23 mouse cellular contexts compared by ENCODE assay signal in the genomic region with DNA sequence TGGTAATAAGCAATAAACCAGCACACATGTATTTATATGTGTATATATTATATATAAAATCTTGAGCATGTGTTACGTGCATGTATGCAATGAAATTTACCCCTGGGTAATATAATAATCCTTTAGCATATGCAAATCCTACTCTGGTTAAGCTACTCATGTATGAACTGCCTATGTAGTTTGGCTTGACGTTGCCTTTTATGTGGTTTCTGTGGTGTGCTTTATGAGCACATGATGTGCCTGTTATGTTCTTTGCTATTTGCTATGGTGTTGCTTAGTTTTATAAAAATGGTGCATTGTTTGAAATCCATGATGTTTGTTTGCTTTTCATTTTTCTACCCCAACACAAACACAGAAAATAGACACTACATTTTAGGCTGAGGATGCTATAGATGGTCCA. TPM values are rescaled to one million over a fixed set of nuclear protein-coding genes. Genes with fewer than 3 reads are reported as not detected.
DNase-seq lines count a peak whose midpoint lies in the region; ATAC-seq and TF ChIP-seq lines count a peak whose summit lies in the region.
"Had no signal": no experiment of that assay in that cellular context is flagged by ENCODE, and none has a peak within 500 bp of the region (broad histone marks: within the 10 kb centered on the region; RNA-seq: fewer than 3 reads in every experiment).

No protein-coding gene starts in this region.

- 15% methylated on average over 2 of the region's 2 CpGs for WGBS in thymus, adult 2 months
- 97% methylated on average over 2 of the region's 2 CpGs for WGBS in hindbrain, embryonic 13.5 days
- 89% methylated on average over 2 of the region's 2 CpGs for whole genome bisulfite sequencing in kidney, embryonic 14.5 days

- no peak overlapping the region for H3K4me3 ChIP-seq in thymus, adult 2 months (ENCODE audit: control insufficient read depth, insufficient read depth, low read length)
- H3K4me3 ChIP-seq in hindbrain, embryonic 13.5 days: no peak overlapping the region
- no peak overlapping the region for H3K4me3 ChIP-seq in kidney, embryonic 14.5 days (ENCODE audit: low read length)
- H3K4me3 ChIP-seq: embryonic facial prominence, embryonic 15.5 days; erythroblast, embryonic 14.5 days; forebrain, embryonic 10.5 days; forebrain, embryonic 15.5 days; heart, embryonic 10.5 days; heart, embryonic 15.5 days; hindbrain, embryonic 15.5 days had no signal

- H3K36me3 ChIP-seq in thymus, adult 2 months (ENCODE audit: control insufficient read depth, insufficient read depth, low read length): no peaks in the 10 kb centered on the region
- no peaks in the 10 kb centered on the region for H3K36me3 ChIP-seq in splenic B cell, adult 2 months (ENCODE audit: control insufficient read depth, insufficient read depth, low read length, poor library complexity, severe bottlenecking)
- peaks cover 6% of the 10 kb centered on the region; the same call in 1 of the 2 replicates for H3K36me3 ChIP-seq in hindbrain, embryonic 13.5 days
- no peaks in the 10 kb centered on the region for H3K36me3 ChIP-seq in kidney, embryonic 14.5 days (ENCODE audit: control insufficient read depth, insufficient read depth, low read length)
- H3K36me3 ChIP-seq: embryonic facial prominence, embryonic 15.5 days; forebrain, embryonic 10.5 days; forebrain, embryonic 15.5 days; heart, embryonic 10.5 days; heart, embryonic 15.5 days; hindbrain, embryonic 15.5 days had no signal

- TF ChIP-seq CTCF in thymus, adult 2 months (IDR thresholded peaks at IDR 0.05; ENCODE audit: borderline replicate concordance, control insufficient read depth, extremely low read depth, insufficient read depth, low read length, poor library complexity): no peak

- H3K27ac ChIP-seq in thymus, adult 2 months (ENCODE audit: control insufficient read depth, insufficient read depth, low read length): no peak overlapping the region
- H3K27ac ChIP-seq in hindbrain, embryonic 13.5 days: no peak overlapping the region
- H3K27ac ChIP-seq in kidney, embryonic 14.5 days (ENCODE audit: low read depth, low read length): no peak overlapping the region
- H3K27ac ChIP-seq: embryonic facial prominence, embryonic 15.5 days; forebrain, embryonic 10.5 days; forebrain, embryonic 15.5 days; heart, embryonic 10.5 days; heart, embryonic 15.5 days; hindbrain, embryonic 15.5 days had no signal

- TF ChIP-seq POLR2A in thymus, adult 2 months (IDR thresholded peaks at IDR 0.05; ENCODE audit: control insufficient read depth, extremely low read depth, insufficient read depth, low read length, poor library complexity): no peak

- H3K9me3 ChIP-seq in hindbrain, embryonic 13.5 days: no peaks in the 10 kb centered on the region
- H3K9me3 ChIP-seq in kidney, embryonic 14.5 days (ENCODE audit: control insufficient read depth, low read length): no peaks in the 10 kb centered on the region
- H3K9me3 ChIP-seq: embryonic facial prominence, embryonic 15.5 days; forebrain, embryonic 10.5 days; forebrain, embryonic 15.5 days; G1E; heart, embryonic 10.5 days; heart, embryonic 15.5 days; hindbrain, embryonic 15.5 days had no signal

- no peaks in the 10 kb centered on the region for H3K27me3 ChIP-seq in thymus, adult 2 months (ENCODE audit: control insufficient read depth, insufficient read depth, low read length)
- no peaks in the 10 kb centered on the region for H3K27me3 ChIP-seq in splenic B cell, adult 2 months (ENCODE audit: control insufficient read depth, insufficient read depth, low read length, poor library complexity, severe bottlenecking)
- H3K27me3 ChIP-seq in hindbrain, embryonic 13.5 days: no peaks in the 10 kb centered on the region
- H3K27me3 ChIP-seq in kidney, embryonic 14.5 days (ENCODE audit: control insufficient read depth, insufficient read depth, low read length): no peaks in the 10 kb centered on the region
- H3K27me3 ChIP-seq: embryonic facial prominence, embryonic 15.5 days; forebrain, embryonic 15.5 days; heart, embryonic 15.5 days; hindbrain, embryonic 15.5 days had no signal

- no peak overlapping the region for H3K9ac ChIP-seq in hindbrain, embryonic 13.5 days
- H3K9ac ChIP-seq in kidney, embryonic 14.5 days (ENCODE audit: low read depth, low read length): no peak overlapping the region
- H3K9ac ChIP-seq: embryonic facial prominence, embryonic 15.5 days; forebrain, embryonic 15.5 days; heart, embryonic 15.5 days; hindbrain, embryonic 15.5 days had no signal

- H3K4me1 ChIP-seq in thymus, adult 2 months (replicated peaks; ENCODE audit: control insufficient read depth, insufficient read depth, low read length): no peaks in the 10 kb centered on the region
- H3K4me1 ChIP-seq in hindbrain, embryonic 13.5 days (replicated peaks): no peaks in the 10 kb centered on the region
- H3K4me1 ChIP-seq in kidney, embryonic 14.5 days (ENCODE audit: control insufficient read depth, insufficient read depth, low read length): no peaks in the 10 kb centered on the region
- H3K4me1 ChIP-seq: embryonic facial prominence, embryonic 15.5 days; forebrain, embryonic 10.5 days; forebrain, embryonic 15.5 days; heart, embryonic 10.5 days; heart, embryonic 15.5 days; hindbrain, embryonic 15.5 days had no signal

- peak; percentile 19 for DNase-seq in thymus, adult 2 months
- no peak for DNase-seq in thymus, postnatal 4 days
- peak; percentile 59 for DNase-seq in induced T-regulatory cell, adult 2 months (ENCODE audit: low read depth)
- DNase-seq in splenic B cell, adult 2 months (ENCODE audit: low read depth, low spot score): peak; percentile 37
- DNase-seq in adrenal gland, adult 8-10 months: no peak
- DNase-seq: adrenal gland, postnatal 25 days; cerebellum, adult 18-20 months; cerebellum, postnatal 10 days; embryo, embryonic 11 days; gastrocnemius, postnatal 10 days; heart, adult 18-20 months; heart, postnatal 14 days had no signal

- ATAC-seq in megakaryocyte-erythroid progenitor cell, adult 5-6 weeks (replicated peaks; ENCODE audit: low FRiP score, low TSS enrichment, poor library complexity, severe bottlenecking): no peak
- ATAC-seq in hindbrain, embryonic 13.5 days (ENCODE audit: low FRiP score): no peak
- ATAC-seq in kidney, embryonic 14.5 days (ENCODE audit: low FRiP score, low TSS enrichment): no peak
- ATAC-seq: forebrain, embryonic 15.5 days had no signal

- H3K4me2 ChIP-seq in hindbrain, embryonic 13.5 days: no peak overlapping the region
- H3K4me2 ChIP-seq in kidney, embryonic 14.5 days (replicated peaks; ENCODE audit: low read depth, low read length): no peak overlapping the region
- H3K4me2 ChIP-seq: embryonic facial prominence, embryonic 15.5 days; forebrain, embryonic 15.5 days; heart, embryonic 15.5 days; hindbrain, embryonic 15.5 days had no signal

RNA-seq across cellular contexts. Expression of a gene that starts 13.9 kb away (rescaled TPM):
- 17.2 and 19.2 TPM in 2 replicates for polyA plus RNA-seq in thymus, adult 2 months (2012; rRNA removed)
- total RNA-seq in adrenal gland, adult 8-10 months (2022): 10 to 100 TPM; 33.3 to 38.2 (median 35.3) TPM
- 18.2 and 20.3 TPM in 2 replicates for total RNA-seq in megakaryocyte-erythroid progenitor cell, adult 5-6 weeks (2014; fragmentation: Nextera tagmentation)
- 23.1 and 24.2 TPM in 2 replicates for total RNA-seq in megakaryocyte-erythroid progenitor cell, adult 5-6 weeks (2017)
- 17.4 and 18.1 TPM in 2 replicates for polyA plus RNA-seq in hindbrain, embryonic 13.5 days (2015; fragmentation: Nextera tagmentation; extraction: Ambion mirVana)
- 5.9 and 11.4 TPM in 2 replicates for polyA plus RNA-seq in kidney, embryonic 14.5 days (2014; fragmentation: Nextera tagmentation; extraction: Ambion mirVana)

Comparison
In these comparisons a context has a peak if more than half of its experiments do, and no peak if none do; other contexts are left out.
1. DNase-seq: peak in thymus, adult 2 months (single experiment), induced T-regulatory cell, adult 2 months (single experiment) and splenic B cell, adult 2 months (single experiment); none in thymus, postnatal 4 days (single experiment) and adrenal gland, adult 8-10 months (single experiment).